Mouse (Mus musculus) brain, embryonic 14.5 days (tissue): ENCODE measurements around the gene Ell.

Experiments
- CTCF ChIP-seq: fragments of 200-500 bp; IDR thresholded peaks from 2 replicates; pipeline ENCODE4 v1.5.1; 2012; ENCODE audit warnings: inconsistent platforms, mild to moderate bottlenecking, moderate library complexity, borderline replicate concordance; ENCODE audit not compliant: insufficient read depth, insufficient read length; ENCODE audit errors: extremely low read depth
- POLR2A ChIP-seq: fragments of 200-500 bp; IDR thresholded peaks from 2 replicates; pipeline ENCODE4 v1.6.1; 2012; ENCODE audit warnings: mild to moderate bottlenecking, inconsistent platforms, borderline replicate concordance; ENCODE audit not compliant: poor library complexity, insufficient read depth, insufficient read length, severe bottlenecking; ENCODE audit errors: extremely low read depth

- TF ChIP-seq CTCF (no peak), POLR2A (no peak)
Observed at GRCm38 (mm10) chr8:70500386-70501301, 38.6 kb upstream of the Ell start.
